Mouse (Mus musculus) stomach, postnatal 0 days (tissue): Measurements from ENCODE around the gene Prdm1. TPM values are rescaled to one million over a fixed set of nuclear protein-coding genes. Genes with fewer than 3 reads are reported as not detected.

Experiments used
- ATAC-seq: fragments of 200-750 bp; cut with Nextera tagmentation; 2 replicates; pipeline ENCODE4 v1.8.0; 2017; ENCODE audit not compliant: low FRiP score, low TSS enrichment
- DNase-seq: peaks from one replicate; pipeline ENCODE4 v3.0.0-alpha.2; 2016; ENCODE audit warnings: low spot score
- H3K27ac ChIP-seq: fragments of 300-500 bp; sonication (generic); replicated peaks from 2 replicates; pipeline ENCODE4 v1.5.1; 2014; ENCODE audit warnings: mild to moderate bottlenecking, control low read depth
- H3K27me3 ChIP-seq: fragments of 300-500 bp; sonication (generic); 2 replicates; pipeline ENCODE4 v1.6.1; 2014; ENCODE audit warnings: low read length; ENCODE audit not compliant: control insufficient read depth, insufficient read depth
- H3K36me3 ChIP-seq: fragments of 300-500 bp; sonication (generic); 2 replicates; pipeline ENCODE4 v1.6.1; 2014; ENCODE audit warnings: low read length, mixed read lengths; ENCODE audit not compliant: control insufficient read depth, insufficient read depth
- H3K4me1 ChIP-seq: fragments of 300-500 bp; sonication (generic); replicated peaks from 2 replicates; pipeline ENCODE4 v1.6.1; 2014; ENCODE audit warnings: antibody characterized with exemption; ENCODE audit not compliant: control insufficient read depth, insufficient read depth
- H3K4me2 ChIP-seq: fragments of 300-500 bp; sonication (generic); replicated peaks from 2 replicates; pipeline ENCODE4 v1.6.1; 2014; ENCODE audit warnings: low read depth, mild to moderate bottlenecking, control low read depth, moderate library complexity
- H3K4me3 ChIP-seq: fragments of 300-500 bp; sonication (generic); 2 replicates; pipeline ENCODE4 v1.5.1; 2014; ENCODE audit warnings: low read depth, low read length, control low read depth
- H3K9ac ChIP-seq: fragments of 300-500 bp; sonication (generic); 2 replicates; pipeline ENCODE4 v1.6.1; 2014; ENCODE audit warnings: mild to moderate bottlenecking, low read length, control low read depth, mixed read lengths
- H3K9me3 ChIP-seq: fragments of 300-500 bp; sonication (generic); 2 replicates; pipeline ENCODE4 v1.6.1; 2016; ENCODE audit warnings: low read length; ENCODE audit not compliant: control insufficient read depth
- CTCF ChIP-seq: IDR thresholded peaks from 2 replicates; pipeline ENCODE4 v1.5.1; 2016; ENCODE audit warnings: antibody characterized with exemption, low read depth, mild to moderate bottlenecking, moderate library complexity
- EP300 ChIP-seq: optimal IDR thresholded peaks from 2 replicates; pipeline ENCODE3; 2016; ENCODE audit warnings: antibody characterized with exemption
- WGBS: fragments of 180-500 bp; shearing (Covaris S2); extraction: QIAGEN DNeasy Blood & Tissue Kit; methylation state at CpG from one replicate; pipeline ENCODE4 v1.1.7; 2014; 5-methylcytosine and 5-hydroxymethylcytosine counted together
- polyA plus RNA-seq: library from polyadenylated mRNA; unstranded; fragments of >200 nt; fragmentation: Nextera tagmentation; extraction: Ambion mirVana; gene quantifications from 2 replicates; pipeline ENCODE4 v1.2.1, GENCODE M21; 2015

Prdm1 gene
- polyA plus RNA-seq, 1 experiment from 2014 or later: 5.9 TPM

GRCm38 (mm10) chr10:44490899-44491422 is 37.3 kb downstream of the Prdm1 start:
- TF ChIP-seq CTCF: no peak
- no peak for TF ChIP-seq EP300
- 84% methylated on average over 5 of the region's 5 CpGs for WGBS

DNA sequence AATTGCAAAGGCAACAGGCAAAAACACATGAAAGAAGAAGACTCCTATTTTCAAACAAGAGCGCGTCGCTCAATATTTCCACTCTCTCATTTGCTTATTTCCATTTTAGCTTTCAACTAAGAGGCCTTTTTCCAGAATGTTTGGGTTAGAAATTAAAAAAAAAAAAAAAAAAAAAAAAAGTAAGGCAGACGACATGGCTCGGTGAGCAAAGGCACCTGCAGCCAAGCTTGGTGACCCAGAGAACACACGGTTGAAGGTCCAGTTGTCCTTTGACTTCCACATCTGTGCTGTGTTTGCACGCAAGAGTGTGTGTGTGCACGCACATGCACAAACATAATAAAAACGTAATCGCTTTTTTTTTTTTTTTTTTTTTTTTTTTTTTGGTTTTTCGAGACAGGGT is 41.2 kb downstream of the Prdm1 start:
- DNase-seq (no peak), ATAC-seq (no peak)
- no peak for TF ChIP-seq CTCF
- no peak for TF ChIP-seq EP300
- no peak overlapping the region for H3K9ac ChIP-seq
- H3K36me3 ChIP-seq: no peaks in the 10 kb centered on the region
- H3K4me2 ChIP-seq: no peak overlapping the region
- H3K4me3 ChIP-seq: no peak overlapping the region
- H3K9me3 ChIP-seq: no peaks in the 10 kb centered on the region
- 84% methylated on average over 10 of the region's 11 CpGs for WGBS
- H3K27me3 ChIP-seq: no peaks in the 10 kb centered on the region
- no peak overlapping the region for H3K27ac ChIP-seq
- H3K4me1 ChIP-seq: no peaks in the 10 kb centered on the region

More at GRCm38 (mm10) chr10:44490899-44491422, 37.3 kb downstream of the Prdm1 start:
- Histone ChIP-seq H3K36me3 (no peaks in the 10 kb centered on the region), H3K27ac (no peak overlapping the region), H3K9me3 (no peaks in the 10 kb centered on the region), H3K4me3 (no peak overlapping the region), H3K9ac (no peak overlapping the region), H3K4me1 (no peaks in the 10 kb centered on the region), H3K27me3 (no peaks in the 10 kb centered on the region), H3K4me2 (no peak overlapping the region)
- ATAC-seq (no peak), DNase-seq (no peak)

- no peak for ATAC-seq
- DNase-seq: no peak
- Histone ChIP-seq H3K27ac (no peak overlapping the region), H3K36me3 (no peaks in the 10 kb centered on the region), H3K9me3 (no peaks in the 10 kb centered on the region), H3K4me2 (no peak overlapping the region), H3K4me1 (no peaks in the 10 kb centered on the region), H3K4me3 (no peak overlapping the region), H3K9ac (no peak overlapping the region), H3K27me3 (no peaks in the 10 kb centered on the region)
- WGBS: 53% methylated on average over 5 of the region's 5 CpGs
- no peak for TF ChIP-seq CTCF
- no peak for TF ChIP-seq EP300
Measured at GRCm38 (mm10) chr10:44484077-44484476, 44.2 kb downstream of the Prdm1 start.

DNA sequence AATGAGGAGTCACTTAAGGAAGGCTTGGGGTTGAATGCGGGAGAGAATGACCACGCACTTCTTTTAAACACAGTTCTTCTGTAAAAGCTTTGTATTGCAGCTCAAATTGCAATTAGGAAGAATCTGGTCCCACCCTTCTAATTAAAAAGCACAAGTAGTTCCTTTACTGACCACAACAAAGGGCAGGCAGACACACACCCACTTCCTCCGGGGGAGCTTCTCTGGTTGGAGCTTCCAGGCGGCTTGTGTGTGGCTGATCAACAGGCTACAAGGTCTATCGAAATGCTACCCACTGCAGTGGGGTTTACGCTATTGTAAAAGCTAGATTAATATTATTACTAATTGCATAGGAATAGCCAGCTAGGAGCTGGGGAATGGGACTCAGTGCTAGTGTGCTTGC is 45.2 kb downstream of the Prdm1 start:
- Histone ChIP-seq H3K4me2 (no peak overlapping the region), H3K27ac (no peak overlapping the region), H3K9ac (no peak overlapping the region), H3K4me1 (no peaks in the 10 kb centered on the region), H3K27me3 (no peaks in the 10 kb centered on the region), H3K36me3 (no peaks in the 10 kb centered on the region), H3K9me3 (no peaks in the 10 kb centered on the region), H3K4me3 (no peak overlapping the region)
- ATAC-seq: no peak
- TF ChIP-seq CTCF (no peak), EP300 (no peak)
- 83% methylated on average over 6 of the region's 6 CpGs for WGBS
- DNase-seq: no peak

DNA sequence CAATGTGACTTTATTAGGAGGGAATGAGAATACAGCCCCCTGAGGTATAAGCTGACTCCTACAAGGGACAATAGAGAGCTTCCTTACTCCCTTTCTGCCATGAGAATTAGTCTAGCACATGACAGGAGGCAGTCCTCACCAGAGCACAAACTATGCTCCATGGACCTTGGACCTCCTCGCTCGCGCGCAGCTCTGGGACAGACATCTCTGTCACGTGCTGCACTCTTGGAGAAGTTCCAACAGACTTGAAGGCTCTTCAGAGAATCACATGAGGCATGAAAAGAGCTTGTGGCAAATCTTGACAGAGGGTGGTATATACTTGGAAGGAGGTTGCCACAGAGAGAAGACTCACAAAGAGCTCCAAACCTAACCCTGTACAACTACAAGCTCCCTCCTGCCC is 46.9 kb downstream of the Prdm1 start:
- 77% methylated on average over 5 of the region's 5 CpGs for WGBS
- TF ChIP-seq EP300 (no peak), CTCF (no peak)

GRCm38 (mm10) chr10:44479286-44479685 is 49.0 kb downstream of the Prdm1 start:
- H3K36me3 ChIP-seq: no peaks in the 10 kb centered on the region
- H3K4me2 ChIP-seq: no peak overlapping the region
- no peak overlapping the region for H3K27ac ChIP-seq
- H3K4me3 ChIP-seq: no peak overlapping the region
- ATAC-seq (no peak), DNase-seq (no peak)
- no peaks in the 10 kb centered on the region for H3K9me3 ChIP-seq
- no peak overlapping the region for H3K9ac ChIP-seq
- no peaks in the 10 kb centered on the region for H3K27me3 ChIP-seq
- H3K4me1 ChIP-seq: peaks cover 3% of the 10 kb centered on the region; the same call in 1 of the 2 replicates
- no peak for TF ChIP-seq EP300
- TF ChIP-seq CTCF: no peak
- WGBS: 58% methylated on average over 6 of the region's 6 CpGs

More for the DNA sequence above, 46.9 kb downstream of the Prdm1 start:
- Histone ChIP-seq H3K9ac (no peak overlapping the region), H3K4me2 (no peak overlapping the region), H3K27me3 (no peaks in the 10 kb centered on the region), H3K9me3 (no peaks in the 10 kb centered on the region), H3K36me3 (no peaks in the 10 kb centered on the region), H3K4me3 (no peak overlapping the region), H3K4me1 (peaks cover 3% of the 10 kb centered on the region; the same call in 1 of the 2 replicates), H3K27ac (no peak overlapping the region)
- ATAC-seq (no peak), DNase-seq (peak; percentile 39)
